In the genomic region with DNA sequence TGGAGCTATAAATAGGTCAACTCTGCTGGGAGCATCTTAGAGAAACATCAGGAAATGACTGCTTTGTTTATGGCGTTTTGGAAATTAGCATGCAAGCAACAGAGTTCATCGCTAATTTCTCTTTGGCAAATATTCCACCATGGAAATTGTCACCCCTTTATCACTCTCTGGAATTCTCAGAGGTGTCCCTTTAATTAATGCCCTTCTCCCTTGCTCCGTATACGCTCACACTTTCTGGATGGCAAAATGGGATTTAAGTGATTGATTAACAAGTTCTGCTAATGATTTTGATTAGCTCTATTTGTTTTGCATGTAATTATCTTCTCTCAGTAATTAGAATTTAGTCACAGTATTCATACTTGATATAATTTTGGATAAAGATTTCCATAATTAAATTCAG, we compare ENCODE assay signal across 17 mouse cellular contexts.
"Had no signal": no experiment of that assay in that cellular context is flagged by ENCODE, and none has a peak within 500 bp of the region (broad histone marks: within the 10 kb centered on the region; RNA-seq: fewer than 3 reads in every experiment).

No protein-coding gene starts in this region.

- DNase-seq: kidney, adult 11 months; kidney, adult 8-10 months; kidney, postnatal 10 days; kidney, postnatal 36 days; layer of hippocampus, postnatal 36 days; liver, postnatal 0 days; lung, embryonic 14.5 days; thymus, adult 18-20 months; thymus, postnatal 36 days had no signal

- H3K9me3 ChIP-seq: midbrain, embryonic 15.5 days; neural tube, embryonic 13.5 days had no signal

- H3K4me1 ChIP-seq: kidney, embryonic 15.5 days; midbrain, embryonic 15.5 days had no signal

- H3K4me3 ChIP-seq: kidney, embryonic 15.5 days; left cerebral cortex, adult 2 months; midbrain, embryonic 15.5 days; myocyte; neural tube, embryonic 13.5 days had no signal

- H3K4me2 ChIP-seq: kidney, embryonic 15.5 days; lung, embryonic 14.5 days; midbrain, embryonic 15.5 days; neural tube, embryonic 13.5 days had no signal

- ATAC-seq: liver, postnatal 0 days; lung, postnatal 0 days; midbrain, embryonic 15.5 days had no signal

- H3K36me3 ChIP-seq: kidney, embryonic 15.5 days; midbrain, embryonic 15.5 days; neural tube, embryonic 13.5 days had no signal

- H3K9ac ChIP-seq: kidney, embryonic 15.5 days; liver, embryonic 14.5 days; liver, postnatal 0 days; lung, embryonic 14.5 days; midbrain, embryonic 15.5 days; neural tube, embryonic 13.5 days had no signal

- H3K27ac ChIP-seq: kidney, embryonic 15.5 days; left cerebral cortex, adult 2 months; liver, embryonic 14.5 days; macrophage; midbrain, embryonic 15.5 days; neural tube, embryonic 13.5 days had no signal

- H3K27me3 ChIP-seq: kidney, embryonic 15.5 days; midbrain, embryonic 15.5 days; neural tube, embryonic 13.5 days had no signal
